Mouse (Mus musculus) heart, embryonic 16.5 days (tissue): ENCODE data around the gene Crlf1. TPM values are rescaled to one million over a fixed set of nuclear protein-coding genes. Genes with fewer than 3 reads are reported as not detected.

Experiments used
- ATAC-seq: fragments of 200-750 bp; cut with Nextera tagmentation; replicated peaks from 2 replicates; pipeline ENCODE4 v1.8.0; 2017; ENCODE audit warnings: moderate number of reproducible peaks; ENCODE audit not compliant: insufficient read depth, low FRiP score; ENCODE audit errors: extremely low read depth
- H3K27ac ChIP-seq: fragments of 300-500 bp; sonication (generic); 2 replicates; pipeline ENCODE4 v1.5.1; 2014; ENCODE audit warnings: mild to moderate bottlenecking, low read length, control low read depth, moderate library complexity
- H3K27me3 ChIP-seq: fragments of 300-500 bp; sonication (generic); 2 replicates; pipeline ENCODE4 v1.6.1; 2014; ENCODE audit warnings: low read length, mixed read lengths; ENCODE audit not compliant: control insufficient read depth, insufficient read depth
- H3K36me3 ChIP-seq: fragments of 300-500 bp; sonication (generic); 2 replicates; pipeline ENCODE4 v1.6.1; 2014; ENCODE audit not compliant: control insufficient read depth, insufficient read depth
- H3K4me1 ChIP-seq: fragments of 300-500 bp; sonication (generic); 2 replicates; pipeline ENCODE4 v1.6.1; 2014; ENCODE audit warnings: low read length, mixed read lengths; ENCODE audit not compliant: control insufficient read depth, insufficient read depth
- H3K4me2 ChIP-seq: fragments of 300-500 bp; sonication (generic); 2 replicates; pipeline ENCODE4 v1.6.1; 2014; ENCODE audit warnings: low read depth, mild to moderate bottlenecking, control low read depth, low read length
- H3K4me3 ChIP-seq: fragments of 300-500 bp; sonication (generic); 2 replicates; pipeline ENCODE4 v1.5.1; 2014; ENCODE audit warnings: mild to moderate bottlenecking, control low read depth, low read length
- H3K9ac ChIP-seq: fragments of 300-500 bp; sonication (generic); 2 replicates; pipeline ENCODE4 v1.6.1; 2014; ENCODE audit warnings: low read length, control low read depth
- H3K9me3 ChIP-seq: fragments of 300-500 bp; sonication (generic); replicated peaks from 2 replicates; pipeline ENCODE4 v1.6.1; 2016; ENCODE audit warnings: low read length; ENCODE audit not compliant: control insufficient read depth
- WGBS: fragments of 180-500 bp; shearing (Covaris S2); extraction: QIAGEN DNeasy Blood & Tissue Kit; methylation state at CpG from one replicate; pipeline ENCODE4 v1.1.7; 2014; 5-methylcytosine and 5-hydroxymethylcytosine counted together
- polyA plus RNA-seq: library from polyadenylated mRNA; unstranded; fragments of >200 nt; fragmentation: Nextera tagmentation; extraction: Ambion mirVana; gene quantifications from 2 replicates; pipeline ENCODE4 v1.2.1, GENCODE M21; 2015

Gene Crlf1
- polyA plus RNA-seq, 1 experiment from 2014 or later: 3.2 TPM

- Histone ChIP-seq H3K4me3 (no peak overlapping the region), H3K9me3 (no peaks in the 10 kb centered on the region), H3K4me2 (no peak overlapping the region), H3K4me1 (peaks cover 8% of the 10 kb centered on the region), H3K9ac (no peak overlapping the region), H3K27ac (no peak overlapping the region), H3K36me3 (peaks cover 51% of the 10 kb centered on the region), H3K27me3 (no peaks in the 10 kb centered on the region)
- 93% methylated on average over 12 of the region's 12 CpGs for WGBS
- no peak for ATAC-seq
Measured at GRCm38 (mm10) chr8:70534281-70534680, 41.3 kb downstream of the Crlf1 start.

- Histone ChIP-seq H3K9me3 (no peaks in the 10 kb centered on the region), H3K36me3 (peaks cover 45% of the 10 kb centered on the region), H3K27ac (no peak overlapping the region), H3K4me1 (peaks cover 5% of the 10 kb centered on the region), H3K27me3 (no peaks in the 10 kb centered on the region), H3K9ac (no peak overlapping the region), H3K4me2 (no peak overlapping the region), H3K4me3 (no peak overlapping the region)
- WGBS: 65% methylated on average over 3 of the region's 3 CpGs
- no peak for ATAC-seq
Measured at GRCm38 (mm10) chr8:70535221-70535620, 42.3 kb downstream of the Crlf1 start.

GRCm38 (mm10) chr8:70535701-70536100 is 42.7 kb downstream of the Crlf1 start:
- 69% methylated on average over 2 of the region's 2 CpGs for WGBS
- Histone ChIP-seq H3K4me3 (no peak overlapping the region), H3K36me3 (peaks cover 44% of the 10 kb centered on the region), H3K4me1 (peaks cover 10% of the 10 kb centered on the region), H3K4me2 (no peak overlapping the region), H3K9me3 (no peaks in the 10 kb centered on the region), H3K27ac (no peak overlapping the region), H3K9ac (no peak overlapping the region), H3K27me3 (no peaks in the 10 kb centered on the region)
- no peak for ATAC-seq

GRCm38 (mm10) chr8:70538024-70538579 is 45.1 kb downstream of the Crlf1 start:
- WGBS: 14% methylated on average over 24 of the region's 24 CpGs
- no peak for ATAC-seq
- Histone ChIP-seq H3K27ac (peak overlapping the region; percentile 99), H3K36me3 (peaks cover 23% of the 10 kb centered on the region), H3K9ac (peak overlapping the region; percentile 77), H3K27me3 (no peaks in the 10 kb centered on the region), H3K9me3 (no peaks in the 10 kb centered on the region), H3K4me3 (peak overlapping the region; percentile 94), H3K4me2 (peak overlapping the region; percentile 98), H3K4me1 (peaks cover 22% of the 10 kb centered on the region)

GRCm38 (mm10) chr8:70538633-70539076 is 45.7 kb downstream of the Crlf1 start:
- Histone ChIP-seq H3K4me2 (peak overlapping the region; percentile 98), H3K9ac (peak overlapping the region; percentile 77), H3K27ac (peak overlapping the region; percentile 99), H3K4me3 (peak overlapping the region; percentile 94), H3K36me3 (peaks cover 23% of the 10 kb centered on the region), H3K27me3 (no peaks in the 10 kb centered on the region), H3K4me1 (peaks cover 22% of the 10 kb centered on the region), H3K9me3 (no peaks in the 10 kb centered on the region)
- peak; percentile 79 for ATAC-seq
- WGBS: under 1% methylated on average over 32 of the region's 32 CpGs

- no peaks in the 10 kb centered on the region for H3K9me3 ChIP-seq
- under 1% methylated on average over 57 of the region's 58 CpGs for WGBS
- peak within 1 kb of the TSS; percentile 98 for H3K4me2 ChIP-seq
- H3K9ac ChIP-seq: peak within 1 kb of the TSS; percentile 95
- ATAC-seq: peak; percentile 89
- peak within 1 kb of the TSS; percentile 94 for H3K4me3 ChIP-seq
- peaks cover 21% of the 10 kb centered on the region for H3K36me3 ChIP-seq
- H3K27me3 ChIP-seq: no peaks in the 10 kb centered on the region
- peaks cover 26% of the 10 kb centered on the region for H3K4me1 ChIP-seq
- H3K27ac ChIP-seq: peak within 1 kb of the TSS; percentile 99
Measured at GRCm38 (mm10) chr8:70539077-70539813, 46.3 kb downstream of the Crlf1 start, which contains the start of gene Ell. Ell (plus strand) TSS chr8:70539457.

GRCm38 (mm10) chr8:70540013-70540506 is 47.1 kb downstream of the Crlf1 start:
- WGBS: 6% methylated on average over 4 of the region's 4 CpGs
- peak overlapping the region; percentile 95 for H3K9ac ChIP-seq
- peaks cover 28% of the 10 kb centered on the region for H3K4me1 ChIP-seq
- ATAC-seq: no peak
- no peaks in the 10 kb centered on the region for H3K9me3 ChIP-seq
- H3K27me3 ChIP-seq: no peaks in the 10 kb centered on the region
- peaks cover 14% of the 10 kb centered on the region for H3K36me3 ChIP-seq
- H3K27ac ChIP-seq: peak overlapping the region; percentile 92
- peak overlapping the region; percentile 94 for H3K4me3 ChIP-seq
- peak overlapping the region; percentile 91 for H3K4me2 ChIP-seq

- H3K27me3 ChIP-seq: no peaks in the 10 kb centered on the region
- no peaks in the 10 kb centered on the region for H3K9me3 ChIP-seq
- peaks cover 28% of the 10 kb centered on the region for H3K4me1 ChIP-seq
- 24% methylated on average over 7 of the region's 7 CpGs for WGBS
- H3K27ac ChIP-seq: peak overlapping the region; percentile 92
- H3K4me2 ChIP-seq: peak overlapping the region; percentile 91
- H3K36me3 ChIP-seq: peaks cover 10% of the 10 kb centered on the region
- ATAC-seq: no peak
- peak overlapping the region; percentile 94 for H3K4me3 ChIP-seq
- peak overlapping the region; percentile 95 for H3K9ac ChIP-seq
Measured at GRCm38 (mm10) chr8:70540507-70541071, 47.6 kb downstream of the Crlf1 start.

- H3K27me3 ChIP-seq: no peaks in the 10 kb centered on the region
- no peak overlapping the region; the same call in 1 of the 2 replicates for H3K27ac ChIP-seq
- ATAC-seq: no peak
- H3K9ac ChIP-seq: no peak overlapping the region; the same call in 1 of the 2 replicates
- peak overlapping the region; percentile 94; the same call in 1 of the 2 replicates for H3K4me3 ChIP-seq
- 59% methylated on average over 5 of the region's 5 CpGs for WGBS
- H3K36me3 ChIP-seq: peaks cover 7% of the 10 kb centered on the region
- peak overlapping the region; percentile 91 for H3K4me2 ChIP-seq
- no peaks in the 10 kb centered on the region for H3K9me3 ChIP-seq
- H3K4me1 ChIP-seq: peaks cover 28% of the 10 kb centered on the region
Measured at GRCm38 (mm10) chr8:70541081-70541480, 48.1 kb downstream of the Crlf1 start.
